Mouse (Mus musculus): ENCODE measurements around the gene Sfrp4.

GRCm38 (mm10) chr13:19640203-19640851 is 17.4 kb downstream of the Sfrp4 start:
- TF ChIP-seq POLR2A (IDR thresholded peaks at IDR 0.05; ENCODE audit: control insufficient read depth, extremely low read depth, insufficient read depth, low read length, poor library complexity) = no peak
- no peak for TF ChIP-seq CTCF (IDR thresholded peaks at IDR 0.05; ENCODE audit: borderline replicate concordance, control insufficient read depth, extremely low read depth, insufficient read depth, low read length, poor library complexity)
